Mouse (Mus musculus) 3134 (cell line): ENCODE measurements around the gene B130006D01Rik.

Experiments
- DNase-seq: peaks from one replicate; pipeline ENCODE4 v3.0.0-alpha.2; 2011; ENCODE audit warnings: low spot score; ENCODE audit not compliant: insufficient read length; ENCODE audit errors: extremely low read depth

The B130006D01Rik gene

DNA sequence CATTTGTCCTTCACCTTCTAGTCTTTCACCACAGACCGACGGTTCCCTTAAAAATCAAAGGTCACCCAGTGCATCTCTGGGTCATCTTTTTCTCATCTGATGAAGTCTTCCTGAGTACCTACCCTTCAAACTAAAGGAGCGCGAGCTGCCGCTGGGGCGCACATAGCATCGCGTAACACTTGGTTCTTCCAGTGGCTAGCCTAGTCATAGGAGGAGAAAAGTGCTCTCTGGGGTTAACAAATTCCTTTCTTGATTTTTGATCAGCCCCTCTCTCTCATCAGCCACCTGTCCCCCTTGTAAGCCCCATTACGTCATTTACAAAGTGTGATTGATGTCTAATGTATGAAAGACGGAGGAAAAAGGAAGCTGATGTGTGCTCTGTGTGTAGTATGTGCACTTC, 45.8 kb downstream of the B130006D01Rik start:
- no peak for DNase-seq

DNA sequence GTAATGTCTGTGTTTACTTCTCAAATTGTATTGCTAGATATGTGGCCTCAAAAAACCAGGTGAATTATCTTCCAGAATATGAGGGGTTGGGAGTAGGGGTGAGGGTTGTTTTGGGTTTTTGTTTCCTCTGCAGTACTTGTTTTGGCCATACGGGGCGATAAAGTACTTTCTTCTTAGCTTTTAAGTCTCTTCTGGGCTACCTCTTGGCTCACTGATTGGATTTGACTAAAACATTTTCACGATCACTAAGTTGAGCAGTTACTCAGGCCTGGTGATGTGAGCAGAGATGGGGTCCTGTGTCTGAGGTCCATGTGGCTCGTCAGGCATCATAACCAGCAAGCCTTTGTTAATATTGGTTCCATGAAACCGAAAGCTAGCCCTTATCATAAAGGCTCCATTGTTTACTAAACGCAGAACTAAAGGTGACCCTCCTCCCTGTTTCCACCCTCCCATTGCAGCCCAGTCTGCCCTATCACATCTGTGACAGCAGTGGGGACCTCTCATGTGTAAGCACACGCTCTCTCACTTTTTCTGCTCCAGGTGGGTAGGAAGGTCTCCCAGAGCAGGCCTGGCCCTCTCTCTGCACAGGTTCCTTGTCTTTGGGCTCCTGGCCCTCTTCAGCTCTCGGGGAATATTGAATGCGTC, 47.5 kb downstream of the B130006D01Rik start:
- no peak for DNase-seq

DNA sequence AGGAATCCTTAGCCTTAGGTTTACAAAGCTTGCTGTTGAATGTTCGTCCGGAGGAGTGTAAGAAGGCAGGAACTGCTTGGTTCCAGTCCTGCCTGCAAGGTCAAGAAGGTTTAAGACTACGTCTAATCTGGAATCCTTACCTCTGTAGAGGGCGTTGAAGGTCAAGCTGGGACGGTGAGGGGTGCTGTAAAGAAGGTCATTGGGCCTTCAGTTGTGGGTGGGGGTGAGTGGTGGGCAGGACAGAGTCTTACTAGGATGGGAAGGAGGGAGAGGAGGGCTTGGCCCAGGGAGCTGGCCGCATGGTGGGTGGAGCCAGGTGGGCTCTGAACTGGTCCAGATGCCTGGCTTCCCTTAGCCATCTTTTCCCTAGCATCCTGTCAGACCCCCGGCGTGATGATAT, 48.3 kb downstream of the B130006D01Rik start:
- DNase-seq, result no peak

DNA sequence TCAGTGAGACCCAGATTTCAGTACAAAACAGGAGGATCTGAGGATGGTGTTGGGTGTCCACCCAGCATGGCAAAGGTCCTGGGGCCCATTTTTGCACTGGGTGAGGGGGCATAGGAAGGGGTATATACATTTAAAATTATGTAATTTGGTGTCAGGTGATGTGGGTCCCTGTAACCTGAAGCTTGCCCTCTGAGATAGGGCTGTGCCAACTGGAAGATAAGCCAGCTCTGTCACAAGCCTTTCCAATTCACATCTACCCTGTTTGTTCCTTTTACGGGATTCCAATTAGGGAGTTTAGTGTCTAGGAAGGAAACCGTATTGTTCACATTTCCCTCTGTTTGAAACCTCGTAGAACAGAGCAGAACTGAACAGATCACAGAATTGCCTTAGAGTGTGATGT, 49.9 kb downstream of the B130006D01Rik start:
- no peak for DNase-seq
